ENCODE assay signal across 8 mouse cellular contexts in genomic region chr1:192076796-192077535, GRCm38 (mm10). TPM values are rescaled to one million over a fixed set of nuclear protein-coding genes. Genes with fewer than 3 reads are reported as not detected.
DNase-seq lines count a peak whose midpoint lies in the region; ATAC-seq lines count a peak whose summit lies in the region.

No protein-coding gene starts in this region.

- peak overlapping the region; percentile 60; the same call in 1 of the 2 replicates for H3K27ac ChIP-seq in lung, embryonic 15.5 days

- no peak overlapping the region for H3K4me3 ChIP-seq in lung, embryonic 15.5 days

- intact Hi-C loops in left cerebral cortex, postnatal 4 days (cut with DNase I) = loop anchor here (5.0 kb wide), 1 partner anchor 100 kb away; the partner anchor contains the start of gene Rd3
- intact Hi-C loops in heart, postnatal 14 days (cut with DNase I) = no loop called here

- no peak overlapping the region for H3K4me2 ChIP-seq in lung, embryonic 15.5 days

- H3K9me3 ChIP-seq in lung, embryonic 15.5 days = no peaks in the 10 kb centered on the region

- H3K27me3 ChIP-seq in lung, embryonic 15.5 days = no peaks in the 10 kb centered on the region

- peaks cover 56% of the 10 kb centered on the region for H3K4me1 ChIP-seq in lung, embryonic 15.5 days

- DNase-seq in left cerebral cortex, adult 18-20 months (ENCODE audit: low spot score in 2 of 2) = peak; percentile 53 to 55
- no peak for DNase-seq in left cerebral cortex, postnatal 4 days
- DNase-seq in adipocyte (ENCODE audit: low spot score) = peak; percentile 42
- DNase-seq in heart, postnatal 14 days = peak; percentile 56 to 70
- no peak for DNase-seq in spleen, adult 18-20 months
- no peak for DNase-seq in embryo, embryonic 10.5 days (ENCODE audit: low spot score)
- DNase-seq in cerebellum, adult 11 months = no peak

- no peaks in the 10 kb centered on the region for H3K36me3 ChIP-seq in lung, embryonic 15.5 days

- ATAC-seq in lung, embryonic 15.5 days (ENCODE audit: borderline replicate concordance, extremely low read depth, low FRiP score, low TSS enrichment) = no peak; the same call in 1 of the 2 replicates

- H3K9ac ChIP-seq in lung, embryonic 15.5 days = no peak overlapping the region

RNA-seq across cellular contexts. Expression of gene Traf5, which starts 15.4 kb away (rescaled TPM):
- 1 to 10 TPM; 4.6 to 7.4 TPM for total RNA-seq in left cerebral cortex, adult 18-20 months (2021)
- 1 to 10 TPM; 3.4 to 4.6 TPM for total RNA-seq in left cerebral cortex, postnatal 4 days (2021)
- 10 to 100 TPM in 1 of 2 experiments, 1 to 10 TPM in 1; 9.1 to 10.5 TPM for total RNA-seq in heart, postnatal 14 days (2021)
- polyA plus RNA-seq in lung, embryonic 15.5 days (2015; fragmentation: Nextera tagmentation; extraction: Ambion mirVana) = 22.0 and 22.4 TPM in 2 replicates

Comparison
In these comparisons a context has a peak if more than half of its experiments do, and no peak if none do; other contexts are left out.
1. DNase-seq: peak in left cerebral cortex, adult 18-20 months (2 of 2), adipocyte (single experiment) and heart, postnatal 14 days (2 of 2); none in left cerebral cortex, postnatal 4 days (single experiment), spleen, adult 18-20 months (0 of 2), embryo, embryonic 10.5 days (single experiment) and cerebellum, adult 11 months (single experiment).